Mouse (Mus musculus): ENCODE results near the gene Slc28a3. TPM values are rescaled to one million over a fixed set of nuclear protein-coding genes. Genes with fewer than 3 reads are reported as not detected.

Gene Slc28a3
- polyA plus RNA-seq, 1 experiment from 2014 or later: not detected

- H3K36me3 ChIP-seq (ENCODE audit: control insufficient read depth, insufficient read depth, low read length): no peaks in the 10 kb centered on the region
- 1% methylated on average over 9 of the region's 9 CpGs for WGBS
- peak overlapping the region; percentile 26; the same call in 1 of the 2 replicates for H3K4me2 ChIP-seq (ENCODE audit: low read depth, low read length)
- peak; percentile 76 for ATAC-seq (ENCODE audit: low read depth)
- H3K4me1 ChIP-seq (ENCODE audit: control insufficient read depth, insufficient read depth, low read length): peaks cover 3% of the 10 kb centered on the region; the same call in 1 of the 2 replicates
- no peak overlapping the region for H3K9ac ChIP-seq (replicated peaks; ENCODE audit: low read depth, low read length)
- H3K9me3 ChIP-seq (ENCODE audit: control insufficient read depth, low read length): no peaks in the 10 kb centered on the region
- H3K27me3 ChIP-seq (ENCODE audit: control insufficient read depth, insufficient read depth, low read length): no peaks in the 10 kb centered on the region
- H3K27ac ChIP-seq (ENCODE audit: low read depth, low read length): no peak overlapping the region
- H3K4me3 ChIP-seq (ENCODE audit: low read depth, low read length): no peak overlapping the region
Observed at GRCm38 (mm10) chr13:58589517-58589858, 21.2 kb downstream of the Slc28a3 start.

- Histone ChIP-seq H3K9me3 (ENCODE audit: control insufficient read depth, low read length) (no peaks in the 10 kb centered on the region), H3K27me3 (ENCODE audit: control insufficient read depth, insufficient read depth, low read length) (no peaks in the 10 kb centered on the region), H3K4me3 (ENCODE audit: low read depth, low read length) (no peak overlapping the region), H3K27ac (ENCODE audit: low read depth, low read length) (no peak overlapping the region), H3K4me2 (ENCODE audit: low read depth, low read length) (peak overlapping the region; percentile 26; the same call in 1 of the 2 replicates), H3K36me3 (ENCODE audit: control insufficient read depth, insufficient read depth, low read length) (no peaks in the 10 kb centered on the region), H3K9ac (replicated peaks; ENCODE audit: low read depth, low read length) (no peak overlapping the region), H3K4me1 (ENCODE audit: control insufficient read depth, insufficient read depth, low read length) (peaks cover 3% of the 10 kb centered on the region; the same call in 1 of the 2 replicates)
- ATAC-seq (ENCODE audit: low read depth): peak; percentile 11; the same call in 1 of the 2 replicates
- 57% methylated on average over 15 of the region's 15 CpGs for WGBS
Observed at GRCm38 (mm10) chr13:58588655-58589516, 21.8 kb downstream of the Slc28a3 start.

- 89% methylated on average over 7 of the region's 7 CpGs for WGBS
- H3K4me1 ChIP-seq (ENCODE audit: control insufficient read depth, insufficient read depth, low read length): peaks cover 3% of the 10 kb centered on the region; the same call in 1 of the 2 replicates
- H3K27me3 ChIP-seq (ENCODE audit: control insufficient read depth, insufficient read depth, low read length): no peaks in the 10 kb centered on the region
- H3K27ac ChIP-seq (ENCODE audit: low read depth, low read length): no peak overlapping the region
- H3K4me2 ChIP-seq (ENCODE audit: low read depth, low read length): no peak overlapping the region
- H3K4me3 ChIP-seq (ENCODE audit: low read depth, low read length): no peak overlapping the region
- H3K9ac ChIP-seq (replicated peaks; ENCODE audit: low read depth, low read length): no peak overlapping the region
- no peaks in the 10 kb centered on the region for H3K9me3 ChIP-seq (ENCODE audit: control insufficient read depth, low read length)
- no peak for ATAC-seq (ENCODE audit: low read depth)
- H3K36me3 ChIP-seq (ENCODE audit: control insufficient read depth, insufficient read depth, low read length): no peaks in the 10 kb centered on the region
Observed at GRCm38 (mm10) chr13:58587962-58588361, 22.7 kb downstream of the Slc28a3 start.

- no peak overlapping the region for H3K4me2 ChIP-seq (ENCODE audit: low read depth, low read length)
- H3K27me3 ChIP-seq (ENCODE audit: control insufficient read depth, insufficient read depth, low read length): no peaks in the 10 kb centered on the region
- H3K4me3 ChIP-seq (ENCODE audit: low read depth, low read length): no peak overlapping the region
- no peak overlapping the region for H3K27ac ChIP-seq (ENCODE audit: low read depth, low read length)
- no peaks in the 10 kb centered on the region for H3K4me1 ChIP-seq (ENCODE audit: control insufficient read depth, insufficient read depth, low read length)
- 85% methylated on average over 9 of the region's 9 CpGs for WGBS
- no peaks in the 10 kb centered on the region for H3K9me3 ChIP-seq (ENCODE audit: control insufficient read depth, low read length)
- H3K36me3 ChIP-seq (ENCODE audit: control insufficient read depth, insufficient read depth, low read length): no peaks in the 10 kb centered on the region
- H3K9ac ChIP-seq (replicated peaks; ENCODE audit: low read depth, low read length): no peak overlapping the region
- ATAC-seq (ENCODE audit: low read depth): no peak
Observed at GRCm38 (mm10) chr13:58566181-58566580, 44.5 kb downstream of the Slc28a3 start.

GRCm38 (mm10) chr13:58560497-58561138, 50.1 kb downstream of the Slc28a3 start:
- H3K27me3 ChIP-seq (ENCODE audit: control insufficient read depth, insufficient read depth, low read length): no peaks in the 10 kb centered on the region
- peak overlapping the region; percentile 0; the same call in 1 of the 2 replicates for H3K27ac ChIP-seq (ENCODE audit: low read depth, low read length)
- no peaks in the 10 kb centered on the region for H3K36me3 ChIP-seq (ENCODE audit: control insufficient read depth, insufficient read depth, low read length)
- H3K4me3 ChIP-seq (ENCODE audit: low read depth, low read length): no peak overlapping the region
- 70% methylated on average over 15 of the region's 15 CpGs for WGBS
- H3K4me1 ChIP-seq (ENCODE audit: control insufficient read depth, insufficient read depth, low read length): no peaks in the 10 kb centered on the region
- no peaks in the 10 kb centered on the region for H3K9me3 ChIP-seq (ENCODE audit: control insufficient read depth, low read length)
- H3K9ac ChIP-seq (replicated peaks; ENCODE audit: low read depth, low read length): no peak overlapping the region
- ATAC-seq (ENCODE audit: low read depth): peak; percentile 80; the same call in 1 of the 2 replicates
- H3K4me2 ChIP-seq (ENCODE audit: low read depth, low read length): no peak overlapping the region

GRCm38 (mm10) chr13:58558216-58558615, 52.5 kb downstream of the Slc28a3 start:
- no peak overlapping the region for H3K4me2 ChIP-seq (ENCODE audit: low read depth, low read length)
- no peaks in the 10 kb centered on the region for H3K27me3 ChIP-seq (ENCODE audit: control insufficient read depth, insufficient read depth, low read length)
- H3K4me1 ChIP-seq (ENCODE audit: control insufficient read depth, insufficient read depth, low read length): no peaks in the 10 kb centered on the region
- 82% methylated on average over 12 of the region's 12 CpGs for WGBS
- no peaks in the 10 kb centered on the region for H3K36me3 ChIP-seq (ENCODE audit: control insufficient read depth, insufficient read depth, low read length)
- H3K27ac ChIP-seq (ENCODE audit: low read depth, low read length): no peak overlapping the region
- H3K9ac ChIP-seq (replicated peaks; ENCODE audit: low read depth, low read length): no peak overlapping the region
- H3K9me3 ChIP-seq (ENCODE audit: control insufficient read depth, low read length): no peaks in the 10 kb centered on the region
- no peak overlapping the region for H3K4me3 ChIP-seq (ENCODE audit: low read depth, low read length)
- no peak for ATAC-seq (ENCODE audit: low read depth)

GRCm38 (mm10) chr13:58556018-58556417, 54.7 kb downstream of the Slc28a3 start:
- Histone ChIP-seq H3K36me3 (ENCODE audit: control insufficient read depth, insufficient read depth, low read length) (no peaks in the 10 kb centered on the region), H3K27ac (ENCODE audit: low read depth, low read length) (no peak overlapping the region), H3K4me2 (ENCODE audit: low read depth, low read length) (no peak overlapping the region), H3K4me1 (ENCODE audit: control insufficient read depth, insufficient read depth, low read length) (no peaks in the 10 kb centered on the region), H3K27me3 (ENCODE audit: control insufficient read depth, insufficient read depth, low read length) (no peaks in the 10 kb centered on the region), H3K4me3 (ENCODE audit: low read depth, low read length) (no peak overlapping the region), H3K9me3 (ENCODE audit: control insufficient read depth, low read length) (no peaks in the 10 kb centered on the region), H3K9ac (replicated peaks; ENCODE audit: low read depth, low read length) (no peak overlapping the region)
- ATAC-seq (ENCODE audit: low read depth): no peak
- WGBS: 60% methylated on average over 1 of the region's 1 CpGs

GRCm38 (mm10) chr13:58555561-58555960, 55.1 kb downstream of the Slc28a3 start:
- no peak overlapping the region for H3K4me3 ChIP-seq (ENCODE audit: low read depth, low read length)
- H3K27ac ChIP-seq (ENCODE audit: low read depth, low read length): no peak overlapping the region
- no peak overlapping the region for H3K9ac ChIP-seq (replicated peaks; ENCODE audit: low read depth, low read length)
- no peak overlapping the region for H3K4me2 ChIP-seq (ENCODE audit: low read depth, low read length)
- no peaks in the 10 kb centered on the region for H3K36me3 ChIP-seq (ENCODE audit: control insufficient read depth, insufficient read depth, low read length)
- H3K4me1 ChIP-seq (ENCODE audit: control insufficient read depth, insufficient read depth, low read length): no peaks in the 10 kb centered on the region
- no peaks in the 10 kb centered on the region for H3K27me3 ChIP-seq (ENCODE audit: control insufficient read depth, insufficient read depth, low read length)
- ATAC-seq (ENCODE audit: low read depth): no peak
- 68% methylated on average over 5 of the region's 5 CpGs for WGBS
- no peaks in the 10 kb centered on the region for H3K9me3 ChIP-seq (ENCODE audit: control insufficient read depth, low read length)

- peaks cover 4% of the 10 kb centered on the region; the same call in 1 of the 2 replicates for H3K4me1 ChIP-seq (ENCODE audit: control insufficient read depth, insufficient read depth, low read length)
- no peak overlapping the region for H3K4me2 ChIP-seq (ENCODE audit: low read depth, low read length)
- no peak overlapping the region for H3K27ac ChIP-seq (ENCODE audit: low read depth, low read length)
- H3K27me3 ChIP-seq (ENCODE audit: control insufficient read depth, insufficient read depth, low read length): no peaks in the 10 kb centered on the region
- ATAC-seq (ENCODE audit: low read depth): no peak
- H3K36me3 ChIP-seq (ENCODE audit: control insufficient read depth, insufficient read depth, low read length): no peaks in the 10 kb centered on the region
- no peaks in the 10 kb centered on the region for H3K9me3 ChIP-seq (ENCODE audit: control insufficient read depth, low read length)
- no peak overlapping the region for H3K4me3 ChIP-seq (ENCODE audit: low read depth, low read length)
- 81% methylated on average over 4 of the region's 4 CpGs for WGBS
- no peak overlapping the region for H3K9ac ChIP-seq (replicated peaks; ENCODE audit: low read depth, low read length)
Observed at GRCm38 (mm10) chr13:58551924-58552323, 58.8 kb downstream of the Slc28a3 start.

Measured in neural tube, embryonic 14.5 days (tissue).